Mouse (Mus musculus) adrenal gland (tissue): Measurements from ENCODE around the gene Rufy2.

Experiments
- intact Hi-C: fragments of 180-260 bp; cut with DNase I; formaldehyde crosslinking; loops from one replicate; pipeline ENCODE4 v1.15.1; 2025
- long read RNA-seq, 2 experiments: library from polyadenylated mRNA; unstranded; transcript quantifications; one replicate each; pipeline ENCODE4 v2.0.0; 2020; ENCODE audit warnings: borderline replicate concordance in 1 of 2; ENCODE audit not compliant: insufficient replicate concordance in 1 of 2

Gene Rufy2
- long read RNA-seq, experiment 1, partial matches to known transcripts: 8 of 13 reads
- long read RNA-seq, experiment 1, other reads (novel, unspliced or antisense): 5 of 13 reads
- long read RNA-seq, experiment 2, partial matches to known transcripts: 16 of 23 reads
- long read RNA-seq, experiment 2, other reads (novel, unspliced or antisense): 6 of 23 reads

GRCm38 (mm10) chr10:62980039-62980954 lies at the start of gene Rufy2:
Gene Rufy2, plus strand, starts transcription at chr10:62980223.
- intact Hi-C loops: loop anchor here (10.0 kb wide), 1 partner anchor 175 kb away; no protein-coding TSS in a partner anchor

GRCm38 (mm10) chr10:62932381-62932780 lies 47.6 kb upstream of the Rufy2 start:
- intact Hi-C loops: no loop called here

- intact Hi-C loops: no loop called here
Measured at GRCm38 (mm10) chr10:62944975-62945580, 34.9 kb upstream of the Rufy2 start.

- intact Hi-C loops: no loop called here
Measured at GRCm38 (mm10) chr10:62946738-62947471, 33.1 kb upstream of the Rufy2 start, which contains the start of gene Dna2. Gene Dna2, plus strand, starts transcription at chr10:62947026.

GRCm38 (mm10) chr10:62948551-62948950 lies 31.5 kb upstream of the Rufy2 start:
- intact Hi-C loops: no loop called here

GRCm38 (mm10) chr10:62963956-62964355 lies 16.1 kb upstream of the Rufy2 start:
- intact Hi-C loops: no loop called here

GRCm38 (mm10) chr10:62965796-62966195 lies 14.2 kb upstream of the Rufy2 start:
- intact Hi-C loops: no loop called here

GRCm38 (mm10) chr10:62966291-62966690 lies 13.7 kb upstream of the Rufy2 start:
- intact Hi-C loops: no loop called here

GRCm38 (mm10) chr10:62971821-62972220 lies 8.2 kb upstream of the Rufy2 start:
- intact Hi-C loops: no loop called here

- intact Hi-C loops: loop anchor here (10.0 kb wide), 1 partner anchor 175 kb away; no protein-coding TSS in a partner anchor
Measured at GRCm38 (mm10) chr10:62979667-62980038, 370 bp upstream of the Rufy2 start.

GRCm38 (mm10) chr10:62984072-62984471 lies 4.0 kb downstream of the Rufy2 start:
- intact Hi-C loops: loop anchor here (10.0 kb wide), 1 partner anchor 179 kb away; no protein-coding TSS in a partner anchor

- intact Hi-C loops: loop anchor here (10.0 kb wide), 1 partner anchor 180 kb away; no protein-coding TSS in a partner anchor
Measured at GRCm38 (mm10) chr10:62984495-62984894, 4.5 kb downstream of the Rufy2 start.

GRCm38 (mm10) chr10:62987341-62987740 lies 7.3 kb downstream of the Rufy2 start:
- intact Hi-C loops: loop anchor here (5.0 to 10.0 kb wide), 2 partner anchors 80 to 183 kb away; no protein-coding TSS in a partner anchor

GRCm38 (mm10) chr10:62990636-62991035 lies 10.6 kb downstream of the Rufy2 start:
- intact Hi-C loops: no loop called here

GRCm38 (mm10) chr10:62993991-62994390 lies 14.0 kb downstream of the Rufy2 start:
- intact Hi-C loops: no loop called here

GRCm38 (mm10) chr10:63000584-63000983 lies 20.6 kb downstream of the Rufy2 start:
- intact Hi-C loops: no loop called here

- intact Hi-C loops: no loop called here
Measured at GRCm38 (mm10) chr10:63003252-63003651, 23.2 kb downstream of the Rufy2 start.

GRCm38 (mm10) chr10:63004556-63004955 lies 24.5 kb downstream of the Rufy2 start:
- intact Hi-C loops: no loop called here

- intact Hi-C loops: no loop called here
Measured at GRCm38 (mm10) chr10:63008193-63008592, 28.2 kb downstream of the Rufy2 start.

GRCm38 (mm10) chr10:63010268-63010667 lies 30.2 kb downstream of the Rufy2 start:
- intact Hi-C loops: no loop called here

GRCm38 (mm10) chr10:63011556-63011955 lies 31.5 kb downstream of the Rufy2 start:
- intact Hi-C loops: no loop called here
